Mouse (Mus musculus) small intestine, adult 2 months (tissue): ENCODE measurements around the gene Etnk2. TPM values are rescaled to one million over a fixed set of nuclear protein-coding genes. Genes with fewer than 3 reads are reported as not detected.

ENCODE experiments used
- H3K27ac ChIP-seq: fragments of 200-500 bp; 2 replicates; pipeline ENCODE4 v1.5.1; 2012; ENCODE audit warnings: low read depth, low read length, control low read depth, inconsistent platforms; ENCODE audit not compliant: insufficient read depth
- H3K27me3 ChIP-seq: fragments of 200-500 bp; 2 replicates; pipeline ENCODE4 v1.6.1; 2012; ENCODE audit warnings: mild to moderate bottlenecking, moderate library complexity, low read length, inconsistent platforms; ENCODE audit not compliant: control insufficient read depth, insufficient read depth
- H3K36me3 ChIP-seq: fragments of 200-500 bp; 2 replicates; pipeline ENCODE4 v1.6.1; 2012; ENCODE audit warnings: mild to moderate bottlenecking, low read length, control low read depth, inconsistent platforms; ENCODE audit not compliant: control insufficient read depth, insufficient read depth
- H3K4me1 ChIP-seq: fragments of 200-500 bp; 2 replicates; pipeline ENCODE4 v1.6.1; 2012; ENCODE audit warnings: low read length, inconsistent platforms, mixed read lengths; ENCODE audit not compliant: control insufficient read depth, insufficient read depth, insufficient read length
- H3K4me3 ChIP-seq: fragments of 200-500 bp; 2 replicates; pipeline ENCODE4 v1.5.1; 2012; ENCODE audit warnings: low read depth, mild to moderate bottlenecking, control low read depth, inconsistent platforms, low read length, moderate library complexity
- CTCF ChIP-seq: fragments of 200-500 bp; IDR thresholded peaks from 2 replicates; pipeline ENCODE4 v1.5.1; 2012; ENCODE audit warnings: low read depth, mild to moderate bottlenecking, control low read depth, inconsistent platforms, low read length, moderate library complexity, mixed read lengths; ENCODE audit not compliant: insufficient replicate concordance, insufficient read length; ENCODE audit errors: extremely low read depth
- POLR2A ChIP-seq: fragments of 200-500 bp; IDR thresholded peaks from 2 replicates; pipeline ENCODE4 v1.6.1; 2012; ENCODE audit warnings: low read depth, mild to moderate bottlenecking, control low read depth, inconsistent platforms, low read length, moderate library complexity
- WGBS: fragments of 180-500 bp; shearing (Covaris S2); methylation state at CpG from one replicate; pipeline ENCODE4 v1.1.7; 2018; 5-methylcytosine and 5-hydroxymethylcytosine counted together
- polyA plus RNA-seq: library from polyadenylated mRNA; depleted of rRNA; stranded (reverse); fragments of >200 nt; gene quantifications from 2 replicates; pipeline ENCODE4 v1.2.3, GENCODE M21; 2012

Etnk2 gene
- polyA plus RNA-seq, 1 experiment = 1.0 TPM

GRCm38 (mm10) chr1:133417113-133417512, 53.7 kb downstream of the Etnk2 start:
- H3K36me3 ChIP-seq = no peaks in the 10 kb centered on the region

GRCm38 (mm10) chr1:133417539-133417938, 54.2 kb downstream of the Etnk2 start:
- Histone ChIP-seq H3K4me1 (peaks cover 51% of the 10 kb centered on the region), H3K4me3 (peak overlapping the region; percentile 17; the same call in 1 of the 2 replicates), H3K27me3 (no peaks in the 10 kb centered on the region), H3K27ac (no peak overlapping the region), H3K36me3 (no peaks in the 10 kb centered on the region)
- no peak for TF ChIP-seq POLR2A
- no peak for TF ChIP-seq CTCF
- 18% methylated on average over 1 of the region's 1 CpGs for WGBS

More at GRCm38 (mm10) chr1:133417113-133417512, 53.7 kb downstream of the Etnk2 start:
- Histone ChIP-seq H3K4me3 (no peak overlapping the region), H3K27me3 (no peaks in the 10 kb centered on the region), H3K27ac (no peak overlapping the region), H3K4me1 (peaks cover 51% of the 10 kb centered on the region)
- TF ChIP-seq CTCF = no peak
- no peak for TF ChIP-seq POLR2A
- WGBS = 33% methylated on average over 3 of the region's 3 CpGs

- peak overlapping the region; percentile 74 for H3K4me3 ChIP-seq
- H3K4me1 ChIP-seq = peaks cover 46% of the 10 kb centered on the region
- H3K27me3 ChIP-seq = no peaks in the 10 kb centered on the region
- 2% methylated on average over 28 of the region's 28 CpGs for WGBS
- H3K27ac ChIP-seq = peak overlapping the region; percentile 58
- no peaks in the 10 kb centered on the region for H3K36me3 ChIP-seq
- TF ChIP-seq POLR2A (no peak), CTCF (no peak)
Measured at GRCm38 (mm10) chr1:133418164-133418800, 54.9 kb downstream of the Etnk2 start.

GRCm38 (mm10) chr1:133419178-133419834, 55.9 kb downstream of the Etnk2 start:
- H3K36me3 ChIP-seq = no peaks in the 10 kb centered on the region
- no peak overlapping the region for H3K4me3 ChIP-seq
- TF ChIP-seq POLR2A = no peak
- TF ChIP-seq CTCF = no peak
- H3K4me1 ChIP-seq = peaks cover 37% of the 10 kb centered on the region
- no peak overlapping the region for H3K27ac ChIP-seq
- WGBS = 56% methylated on average over 3 of the region's 3 CpGs
- no peaks in the 10 kb centered on the region for H3K27me3 ChIP-seq

GRCm38 (mm10) chr1:133420491-133420890, 57.1 kb downstream of the Etnk2 start:
- Histone ChIP-seq H3K27ac (no peak overlapping the region), H3K27me3 (no peaks in the 10 kb centered on the region), H3K4me1 (peaks cover 34% of the 10 kb centered on the region), H3K4me3 (no peak overlapping the region), H3K36me3 (no peaks in the 10 kb centered on the region)
- TF ChIP-seq POLR2A = no peak
- TF ChIP-seq CTCF = no peak
- 62% methylated on average over 3 of the region's 3 CpGs for WGBS

GRCm38 (mm10) chr1:133421061-133421460, 57.7 kb downstream of the Etnk2 start:
- H3K27me3 ChIP-seq = no peaks in the 10 kb centered on the region
- H3K4me3 ChIP-seq = peak overlapping the region; percentile 19; the same call in 1 of the 2 replicates
- WGBS = 62% methylated on average over 2 of the region's 2 CpGs
- H3K27ac ChIP-seq = no peak overlapping the region
- no peaks in the 10 kb centered on the region for H3K36me3 ChIP-seq
- H3K4me1 ChIP-seq = peaks cover 33% of the 10 kb centered on the region
- TF ChIP-seq POLR2A (no peak), CTCF (no peak)

GRCm38 (mm10) chr1:133421975-133422570, 58.7 kb downstream of the Etnk2 start:
- TF ChIP-seq CTCF = no peak
- TF ChIP-seq POLR2A = no peak
- Histone ChIP-seq H3K27ac (peak overlapping the region; percentile 96), H3K27me3 (no peaks in the 10 kb centered on the region), H3K4me1 (peaks cover 28% of the 10 kb centered on the region), H3K4me3 (peak overlapping the region; percentile 98), H3K36me3 (no peaks in the 10 kb centered on the region)
- 25% methylated on average over 16 of the region's 16 CpGs for WGBS
